Mouse (Mus musculus) neutrophil, adult 65 days (primary cell): ENCODE data around the gene Paqr6. TPM values are rescaled to one million over a fixed set of nuclear protein-coding genes. Genes with fewer than 3 reads are reported as not detected.

Source experiments
- total RNA-seq: library from RNA; stranded (reverse); gene quantifications from 2 replicates; pipeline ENCODE4 v1.2.4, GENCODE M21; 2023

Paqr6 gene
- total RNA-seq, result 1.3 TPM in 1 of 2 replicates, not detected in the other

DNA sequence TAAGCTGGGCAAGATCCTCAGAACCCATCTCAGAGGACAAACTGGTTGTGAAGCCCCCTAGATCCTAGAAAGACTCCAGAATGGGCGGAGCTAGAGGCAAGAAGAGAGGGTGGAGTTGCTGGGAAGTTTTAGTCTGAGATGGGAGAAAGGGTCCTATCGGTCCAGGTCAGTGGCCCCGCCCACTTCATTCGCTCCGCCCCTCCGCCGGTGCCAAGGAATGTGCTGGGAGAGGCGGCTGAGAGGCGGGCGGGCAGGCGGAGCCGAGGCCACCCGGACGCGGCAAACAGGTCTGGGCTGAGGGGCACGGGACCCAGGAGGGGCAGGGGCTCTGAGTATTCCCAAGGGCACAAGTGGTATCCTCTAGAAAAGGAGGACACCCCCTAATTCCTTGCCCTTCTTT, at the start of gene Paqr6:
Gene Paqr6, plus strand, starts transcription at position 248 of the 400 bp plus-strand sequence.

DNA sequence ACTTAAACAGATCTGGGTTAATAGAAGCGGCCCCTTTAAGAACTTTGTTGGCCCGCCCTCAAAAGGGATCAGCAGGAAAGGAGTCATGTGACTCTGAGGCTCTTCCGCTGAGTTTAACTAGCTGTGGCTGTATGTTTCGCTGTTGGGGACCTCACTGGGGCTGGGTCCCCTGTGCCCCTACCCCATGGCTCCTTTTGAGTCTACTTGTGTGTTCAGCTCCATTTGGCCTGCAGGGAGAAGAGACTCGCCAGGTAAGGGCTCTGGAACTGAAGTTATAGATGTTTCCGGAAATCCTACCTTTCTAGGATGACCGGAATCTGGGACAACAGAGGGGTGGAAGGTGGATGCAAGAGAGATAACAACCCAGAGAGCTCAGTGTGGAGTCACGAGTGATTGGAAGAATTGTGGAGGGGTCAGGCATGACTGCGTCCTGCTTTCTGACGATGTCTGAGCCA, 39.4 kb upstream of the Paqr6 start, which contains the start of gene Glmp:
Gene Glmp, plus strand, starts transcription at position 73 of the 455 bp plus-strand sequence.

DNA sequence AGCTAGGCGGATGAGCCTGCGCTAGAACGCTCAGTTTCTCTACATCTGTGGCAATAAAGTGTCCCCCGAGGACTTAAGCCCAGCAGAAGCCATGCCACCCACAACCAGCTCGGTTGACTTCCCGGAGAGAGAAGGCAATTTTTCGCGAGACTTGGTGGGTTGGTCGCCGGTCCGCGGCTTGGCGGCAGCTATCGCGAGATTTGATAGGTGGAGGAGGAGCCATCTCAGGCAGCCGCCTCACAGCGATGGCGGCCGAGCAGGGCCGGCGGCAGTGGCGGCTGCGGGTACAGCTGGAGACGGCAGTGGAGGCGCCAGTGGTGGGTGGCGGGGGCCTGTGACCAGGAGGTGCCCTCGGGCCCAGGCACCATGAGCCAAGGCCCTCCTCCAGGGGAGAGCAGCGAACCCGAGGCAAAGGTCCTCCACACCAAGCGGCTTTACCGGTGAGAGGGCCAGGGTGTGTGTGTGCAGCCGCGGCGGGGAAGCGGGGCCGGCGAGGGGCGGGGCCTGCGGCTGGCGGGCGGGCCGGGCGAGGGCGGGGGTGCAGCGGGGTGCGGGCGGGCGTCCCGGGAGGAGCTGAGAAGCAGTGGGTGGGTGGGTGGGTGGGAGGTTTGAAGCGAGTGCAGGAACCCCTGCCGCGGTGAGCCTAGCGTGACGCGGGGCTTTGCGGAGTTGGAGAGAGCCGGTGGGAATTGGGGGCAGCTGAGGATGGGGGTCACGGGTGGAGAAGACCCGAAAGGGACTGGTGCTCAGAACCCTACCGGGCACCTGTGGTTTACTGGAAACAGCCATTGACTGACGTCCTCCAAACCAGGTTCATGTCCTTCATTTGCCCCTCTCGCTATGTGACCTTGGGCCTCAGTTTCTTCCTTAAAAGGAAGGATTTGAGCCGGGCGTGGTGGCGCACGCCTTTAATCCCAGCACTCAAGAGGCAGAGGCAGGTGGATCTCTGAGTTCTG, 28.0 kb upstream of the Paqr6 start, which contains the start of the genes Tmem79 and Smg5:
Gene Tmem79, minus strand, starts transcription at position 91 of the 956 bp plus-strand sequence.
Gene Smg5, plus strand, starts transcription at position 203 of the 956 bp plus-strand sequence.

DNA sequence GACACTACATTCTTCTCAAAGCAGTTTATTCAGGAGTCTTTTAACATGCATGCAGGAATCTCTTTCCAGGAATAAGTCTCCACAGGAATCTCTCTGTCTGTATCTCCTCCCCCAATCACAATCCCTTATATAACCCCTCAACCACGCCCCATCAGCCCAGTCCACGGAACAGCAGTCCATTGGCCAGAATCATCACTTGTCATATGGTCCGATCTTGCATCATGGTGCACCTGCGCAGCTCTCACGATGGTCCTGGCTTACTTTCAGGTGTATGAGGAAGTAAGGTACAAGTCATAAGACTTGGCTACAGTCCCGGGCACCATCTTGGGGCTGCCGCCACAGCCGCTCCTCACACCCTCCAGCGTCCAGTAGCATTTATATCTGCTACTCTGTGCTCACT, 8.3 kb downstream of the Paqr6 start, which contains the start of gene Bglap3:
Gene Bglap3, minus strand, starts transcription at position 101 of the 400 bp plus-strand sequence.

DNA sequence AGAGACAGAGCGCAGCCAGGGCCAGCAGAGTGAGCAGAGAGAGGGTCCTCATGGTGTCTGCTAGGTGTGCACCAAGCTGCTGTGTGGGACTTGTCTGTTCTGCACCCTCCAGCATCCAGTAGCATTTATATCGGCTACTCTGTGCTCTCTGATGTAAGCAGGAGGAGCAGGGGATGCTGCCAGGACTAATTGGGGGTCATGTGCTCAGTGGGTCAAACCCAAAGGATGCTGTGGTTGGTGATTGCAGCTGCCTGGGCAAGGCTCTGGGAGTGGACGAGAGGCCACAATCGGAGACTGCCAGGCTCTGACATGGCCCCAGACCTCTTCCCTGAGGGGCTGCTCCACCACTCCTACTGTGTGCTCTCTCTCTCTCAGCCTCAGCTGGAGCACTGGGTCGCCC, 14.2 kb downstream of the Paqr6 start, which contains the start of gene Bglap2:
Gene Bglap2, minus strand, starts transcription at position 101 of the 400 bp plus-strand sequence.

DNA sequence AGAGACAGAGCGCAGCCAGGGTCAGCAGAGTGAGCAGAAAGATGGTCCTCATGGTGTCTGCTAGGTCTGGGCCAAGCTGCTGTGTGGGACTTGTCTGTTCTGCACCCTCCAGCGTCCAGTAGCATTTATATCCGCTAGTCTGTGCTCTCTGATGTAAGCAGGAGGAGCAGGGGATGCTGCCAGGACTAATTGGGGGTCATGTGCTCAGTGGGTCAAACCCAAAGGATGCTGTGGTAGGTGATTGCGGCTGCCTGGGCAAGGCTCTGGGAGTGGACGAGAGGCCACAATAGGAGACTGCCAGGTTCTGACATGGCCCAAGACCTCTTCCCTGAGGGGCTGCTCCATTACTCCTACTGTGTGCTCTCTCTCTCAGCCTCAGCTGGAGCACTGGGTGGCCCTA, 20.0 kb downstream of the Paqr6 start, which contains the start of gene Bglap:
Gene Bglap, minus strand, starts transcription at position 101 of the 400 bp plus-strand sequence.

DNA sequence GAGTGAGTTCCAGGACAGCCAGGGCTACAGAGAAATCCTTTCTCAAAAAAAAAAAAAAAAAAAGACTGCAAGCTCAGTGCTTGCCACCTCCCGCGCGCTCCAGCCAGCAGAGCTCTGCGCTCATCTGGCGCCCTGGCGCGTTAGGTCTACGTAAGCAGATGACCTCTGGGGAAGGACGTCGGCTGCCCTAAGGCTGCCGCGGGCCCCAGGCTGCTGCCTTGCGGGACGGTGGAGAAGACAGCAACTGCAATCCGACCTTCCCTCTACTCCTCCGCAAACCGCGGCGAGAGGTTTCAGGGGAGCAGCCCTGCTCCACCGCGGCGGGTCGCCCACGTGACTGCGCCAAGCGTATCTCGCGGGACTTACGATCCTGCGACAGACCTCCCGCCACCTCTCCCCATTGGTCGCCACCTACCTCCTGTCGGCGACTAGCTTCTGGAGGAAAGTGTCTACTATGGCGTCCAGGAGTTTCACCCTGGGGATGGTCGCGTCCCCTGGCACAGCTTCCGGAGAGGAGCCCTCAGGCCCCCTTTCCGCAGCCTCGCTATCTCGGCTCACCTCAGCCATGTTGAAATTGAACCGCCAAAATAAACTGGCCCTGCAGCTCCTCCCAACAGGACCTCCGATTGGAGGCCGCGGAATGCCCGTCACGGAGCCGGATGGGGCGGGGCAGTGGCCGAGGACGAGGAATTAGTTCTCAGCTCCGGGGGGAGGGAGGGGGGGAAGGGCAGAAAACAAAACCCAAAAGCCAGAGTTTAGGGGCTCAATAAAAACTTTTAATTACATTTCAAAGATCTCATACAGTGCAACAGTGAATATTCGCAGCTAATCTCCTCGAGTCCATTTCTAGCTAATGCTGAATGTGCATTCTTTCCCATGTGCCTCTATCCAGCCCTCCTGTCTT, 45.6 kb downstream of the Paqr6 start, which contains the start of gene Pmf1:
Gene Pmf1, minus strand, starts transcription at position 591 of the 904 bp plus-strand sequence.

Other genes with a start within 250 kb of the Paqr6 start
- gene Mef2d, start 222.2 kb upstream of the Paqr6 start, total RNA-seq, result 110 and 174 TPM in 2 replicates
- gene Rhbg, start 109.9 kb upstream of the Paqr6 start, total RNA-seq, result not detected in 2 replicates
- not detected in 2 replicates for gene Gm38392, start 77.4 kb upstream of the Paqr6 start, total RNA-seq
- 0.75 TPM in 1 of 2 replicates, not detected in the other for gene Tsacc, start 67.6 kb upstream of the Paqr6 start, total RNA-seq
- gene Cct3, start 67.5 kb upstream of the Paqr6 start, total RNA-seq, result 51.4 and 56.4 TPM in 2 replicates
- 109 and 122 TPM in 2 replicates for gene Glmp, start 39.6 kb upstream of the Paqr6 start, total RNA-seq
- 0.52 and 1.1 TPM in 2 replicates for gene Tmem79, start 28.4 kb upstream of the Paqr6 start, total RNA-seq
- gene Smg5, start 28.3 kb upstream of the Paqr6 start, total RNA-seq, result 37.7 and 55.2 TPM in 2 replicates
- gene Bglap3, start 8.2 kb downstream of the Paqr6 start, total RNA-seq, result 6.0 and 6.1 TPM in 2 replicates
- gene Bglap2, start 14.1 kb downstream of the Paqr6 start, total RNA-seq, result 6.0 and 6.9 TPM in 2 replicates
- gene Bglap, start 19.9 kb downstream of the Paqr6 start, total RNA-seq, result 19.5 and 34.7 TPM in 2 replicates
- gene Pmf1, start 45.7 kb downstream of the Paqr6 start, total RNA-seq, result 55.0 and 71.6 TPM in 2 replicates
- gene Slc25a44, start 60.6 kb downstream of the Paqr6 start, total RNA-seq, result 34.1 and 35.1 TPM in 2 replicates
- gene Sema4a, start 96.6 kb downstream of the Paqr6 start, total RNA-seq, result 357 and 388 TPM in 2 replicates
- 14.9 and 16.9 TPM in 2 replicates for gene Lmna, start 145.4 kb downstream of the Paqr6 start, total RNA-seq
- 0.06 and 0.11 TPM in 2 replicates for gene Mex3a, start 167.8 kb downstream of the Paqr6 start, total RNA-seq
- gene Rab25, start 183.7 kb downstream of the Paqr6 start, total RNA-seq, result not detected in 2 replicates
- gene Lamtor2, start 188.5 kb downstream of the Paqr6 start, total RNA-seq, result 59.0 and 70.5 TPM in 2 replicates
- 12.2 and 13.7 TPM in 2 replicates for gene Ubqln4, start 189.2 kb downstream of the Paqr6 start, total RNA-seq
- 63.9 and 72.3 TPM in 2 replicates for gene Ssr2, start 211.3 kb downstream of the Paqr6 start, total RNA-seq
- gene Arhgef2, start 241.4 kb downstream of the Paqr6 start, total RNA-seq, result 209 and 264 TPM in 2 replicates